25 mouse cellular contexts compared by ENCODE assay signal in the genomic region with DNA sequence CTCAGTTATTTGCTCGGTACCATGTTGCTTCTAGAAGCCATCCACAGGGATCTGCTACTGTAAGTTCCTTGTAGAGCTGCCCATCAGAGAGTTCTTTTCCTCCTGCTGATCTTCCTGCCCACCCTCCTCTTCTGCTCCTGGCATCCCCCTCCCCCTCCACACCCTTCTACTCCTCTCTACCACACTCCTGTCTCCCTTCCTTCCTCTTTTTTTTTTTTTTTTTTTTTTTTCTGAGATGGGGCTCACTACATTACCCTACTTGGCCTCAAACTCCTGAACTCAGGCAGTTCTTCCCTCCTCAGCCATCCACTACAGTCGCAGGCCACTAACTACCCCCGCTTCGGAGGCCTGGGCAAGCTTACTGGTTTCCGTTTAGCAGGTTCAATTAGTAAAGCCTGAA. TPM values are rescaled to one million over a fixed set of nuclear protein-coding genes. Genes with fewer than 3 reads are reported as not detected.
DNase-seq lines count a peak whose midpoint lies in the region; ATAC-seq and TF ChIP-seq lines count a peak whose summit lies in the region.
"Had no signal": no experiment of that assay in that cellular context is flagged by ENCODE, and none has a peak within 500 bp of the region (broad histone marks: within the 10 kb centered on the region; RNA-seq: fewer than 3 reads in every experiment).

No protein-coding gene starts in this region.

- WGBS in midbrain, postnatal 0 days = 86% methylated on average over 5 of the region's 5 CpGs

- H3K4me1 ChIP-seq in MEL (ENCODE audit: control insufficient read depth in 1 of 2, insufficient read depth in 2 of 2, low read length in 2 of 2) = peaks cover 0 to 12% of the 10 kb centered on the region in 2 experiments; a peak in 2 of 4 replicates
- no peaks in the 10 kb centered on the region for H3K4me1 ChIP-seq in midbrain, postnatal 0 days (ENCODE audit: insufficient read depth, low read length)
- H3K4me1 ChIP-seq: embryonic facial prominence, embryonic 13.5 days; embryonic facial prominence, embryonic 15.5 days; forebrain, embryonic 10.5 days; forebrain, embryonic 12.5 days had no signal

- H3K4me2 ChIP-seq in midbrain, postnatal 0 days (ENCODE audit: low read depth, low read length, poor library complexity, severe bottlenecking) = no peak overlapping the region
- H3K4me2 ChIP-seq: embryonic facial prominence, embryonic 13.5 days; embryonic facial prominence, embryonic 15.5 days; forebrain, embryonic 12.5 days had no signal

- TF ChIP-seq POLR2A in MEL (IDR thresholded peaks at IDR 0.05; ENCODE audit: control insufficient read depth in 1 of 2, insufficient read depth in 1 of 2, low read depth in 1 of 2, low read length in 2 of 2, poor library complexity in 1 of 2) = no peak

- H3K27ac ChIP-seq in MEL (ENCODE audit: control insufficient read depth, low read depth, low read length) = no peak overlapping the region
- H3K27ac ChIP-seq in midbrain, postnatal 0 days (ENCODE audit: low read depth, low read length) = no peak overlapping the region
- H3K27ac ChIP-seq: embryonic facial prominence, embryonic 13.5 days; embryonic facial prominence, embryonic 15.5 days; forebrain, embryonic 10.5 days; forebrain, embryonic 12.5 days had no signal

- no peak overlapping the region for H3K9ac ChIP-seq in MEL (ENCODE audit: control insufficient read depth, low read depth, low read length, poor library complexity, severe bottlenecking)
- H3K9ac ChIP-seq in midbrain, postnatal 0 days (replicated peaks; ENCODE audit: low read length, poor library complexity, severe bottlenecking) = no peak overlapping the region
- H3K9ac ChIP-seq: embryonic facial prominence, embryonic 13.5 days; embryonic facial prominence, embryonic 15.5 days; forebrain, embryonic 12.5 days had no signal

- TF ChIP-seq EP300 in MEL (IDR thresholded peaks at IDR 0.05; ENCODE audit: low read depth in 1 of 2, low read length in 2 of 2) = no peak

- no peak for TF ChIP-seq RAD21 in MEL (IDR thresholded peaks at IDR 0.05; ENCODE audit: low read depth, low read length)

- H3K36me3 ChIP-seq in MEL (ENCODE audit: control insufficient read depth in 1 of 2, insufficient read depth in 2 of 2, low read length in 2 of 2) = peaks cover 0 to 11% of the 10 kb centered on the region in 2 experiments; a peak in 2 of 4 replicates
- H3K36me3 ChIP-seq in midbrain, postnatal 0 days (ENCODE audit: insufficient read depth, low read length) = no peaks in the 10 kb centered on the region
- H3K36me3 ChIP-seq: embryonic facial prominence, embryonic 13.5 days; embryonic facial prominence, embryonic 15.5 days; forebrain, embryonic 10.5 days; forebrain, embryonic 12.5 days had no signal

- no peaks in the 10 kb centered on the region for H3K9me3 ChIP-seq in MEL (replicated peaks; ENCODE audit: insufficient read depth, low read length)
- H3K9me3 ChIP-seq in midbrain, postnatal 0 days (ENCODE audit: low read length) = no peaks in the 10 kb centered on the region
- H3K9me3 ChIP-seq: embryonic facial prominence, embryonic 13.5 days; embryonic facial prominence, embryonic 15.5 days; forebrain, embryonic 10.5 days; forebrain, embryonic 12.5 days had no signal

- DNase-seq in 416B (ENCODE audit: low read depth) = peak; percentile 23
- peak; percentile 49 for DNase-seq in MEL (ENCODE audit: low read depth, low spot score)
- no peak for DNase-seq in kidney, postnatal 14 days
- no peak for DNase-seq in adrenal gland, postnatal 10 days
- DNase-seq in layer of hippocampus, adult 8-10 months (ENCODE audit: low spot score in 2 of 2) = no peak
- no peak for DNase-seq in midbrain, postnatal 0 days (ENCODE audit: low spot score)
- DNase-seq: adrenal gland, adult 2 months; adrenal gland, postnatal 14 days; adrenal gland, postnatal 36 days; cerebellum, adult 11-12 months; cerebellum, adult 2 months; cerebellum, adult 9-10 months; cerebellum, postnatal 10 days; cerebellum, postnatal 25 days; embryo, embryonic 11 days had no signal

- no peaks in the 10 kb centered on the region for H3K79me2 ChIP-seq in MEL (ENCODE audit: control insufficient read depth, insufficient read depth, low read length, poor library complexity)

- no peak overlapping the region for H3K4me3 ChIP-seq in MEL (ENCODE audit: control insufficient read depth in 1 of 2, insufficient read depth in 1 of 2, low read depth in 2 of 2, low read length in 2 of 2)
- no peak overlapping the region for H3K4me3 ChIP-seq in midbrain, postnatal 0 days (ENCODE audit: low read depth, low read length)
- H3K4me3 ChIP-seq: embryonic facial prominence, embryonic 13.5 days; embryonic facial prominence, embryonic 15.5 days; erythroblast, embryonic 14.5 days; forebrain, embryonic 10.5 days; forebrain, embryonic 12.5 days had no signal

- no peaks in the 10 kb centered on the region for H3K27me3 ChIP-seq in MEL (ENCODE audit: control insufficient read depth in 1 of 2, insufficient read depth in 2 of 2, low read length in 2 of 2)
- no peaks in the 10 kb centered on the region for H3K27me3 ChIP-seq in midbrain, postnatal 0 days (ENCODE audit: insufficient read depth, low read length)
- H3K27me3 ChIP-seq: embryonic facial prominence, embryonic 13.5 days; embryonic facial prominence, embryonic 15.5 days; forebrain, embryonic 12.5 days had no signal

- ATAC-seq in common myeloid progenitor, adult 5-6 weeks (replicated peaks; ENCODE audit: low read depth, poor library complexity, severe bottlenecking) = peak; percentile 83
- peak; percentile 71 to 72 for ATAC-seq in hematopoietic stem cell, adult 5-6 weeks (replicated peaks in 1 of 2; ENCODE audit: insufficient read depth in 1 of 2, low FRiP score in 2 of 2, low TSS enrichment in 1 of 2, low read depth in 1 of 2, poor library complexity in 2 of 2, severe bottlenecking in 2 of 2)
- no peak for ATAC-seq in midbrain, postnatal 0 days (ENCODE audit: low FRiP score)
- ATAC-seq: CD4-positive, CD25-positive, alpha-beta regulatory T cell, adult 4 months; forebrain, embryonic 14.5 days; forebrain, embryonic 16.5 days had no signal

- TF ChIP-seq CTCF in MEL (IDR thresholded peaks at IDR 0.05 in 2 of 3, conservative IDR thresholded peaks at IDR 0.05 in 1 of 3; ENCODE audit: control insufficient read depth in 1 of 3, insufficient read depth in 1 of 3, low read depth in 2 of 3, low read length in 3 of 3, poor library complexity in 1 of 3, severe bottlenecking in 1 of 3) = no peak
- no peak for TF ChIP-seq CTCF in midbrain, postnatal 0 days (IDR thresholded peaks at IDR 0.05)

TF ChIP-seq in MEL, 35 proteins besides CTCF, POLR2A, EP300 and RAD21:
- TF ChIP-seq MYB (IDR thresholded peaks at IDR 0.05; ENCODE audit: low read depth, low read length) (no peak), ZKSCAN1 (IDR thresholded peaks at IDR 0.05; ENCODE audit: low read depth, low read length) (no peak; the same call in 1 of the 2 replicates), ZNF384 (IDR thresholded peaks at IDR 0.05; ENCODE audit: low read depth, low read length) (peak; percentile 97), MAZ (IDR thresholded peaks at IDR 0.05; ENCODE audit: low read depth, low read length) (0 out of 2 replicates have a peak, but pooled peaks have one; percentile 46)

RNA-seq across cellular contexts. Expression of a gene that starts 18.1 kb away (rescaled TPM):
- total RNA-seq in MEL (2012; rRNA removed) = 0.78 and 1.5 TPM in 2 replicates
- polyA plus RNA-seq in MEL (2012; ENCODE audit: insufficient read depth in 1 of 2, insufficient read length in 2 of 2, low read depth in 1 of 2, low replicate concordance in 2 of 2, missing spikeins in 1 of 2) = 1 to 10 TPM in 1 of 2 experiments, not detected in 1; 1.3 TPM
- total RNA-seq in common myeloid progenitor, adult 5-6 weeks (2017) = not detected in 2 replicates
- not detected in 2 replicates for total RNA-seq in hematopoietic stem cell, adult 5-6 weeks (2017)
- total RNA-seq in adrenal gland, postnatal 10 days (2021) = 1 to 10 TPM; 3.7 to 4.6 TPM
- 1 to 10 TPM in 1 of 4 experiments, under 1 TPM in 3; 0.35 to 1.2 (median 0.87) TPM for total RNA-seq in layer of hippocampus, adult 8-10 months (2022)
- 0.61 and 0.82 TPM in 2 replicates for total RNA-seq in midbrain, postnatal 0 days (2014; rRNA removed)
- 0.06 and 0.16 TPM in 2 replicates for polyA plus RNA-seq in midbrain, postnatal 0 days (2015; fragmentation: Nextera tagmentation; extraction: Ambion mirVana)
- polyA plus RNA-seq: CD4-positive, CD25-positive, alpha-beta regulatory T cell, adult 4 months; forebrain, embryonic 14.5 days had no signal

RNA-seq across cellular contexts. Expression of a gene that starts 18.3 kb away (rescaled TPM):
- total RNA-seq in MEL (2012; rRNA removed) = not detected in 2 replicates
- not detected for polyA plus RNA-seq in MEL (2012; ENCODE audit: insufficient read depth in 1 of 2, insufficient read length in 2 of 2, low read depth in 1 of 2, low replicate concordance in 2 of 2, missing spikeins in 1 of 2)
- total RNA-seq in common myeloid progenitor, adult 5-6 weeks (2017) = not detected in 2 replicates
- total RNA-seq in hematopoietic stem cell, adult 5-6 weeks (2017) = not detected in 2 replicates
- total RNA-seq in adrenal gland, postnatal 10 days (2021) = under 1 TPM; 0.24 to 0.27 TPM
- not detected for total RNA-seq in layer of hippocampus, adult 8-10 months (2022)
- not detected in 2 replicates for total RNA-seq in midbrain, postnatal 0 days (2014; rRNA removed)
- polyA plus RNA-seq in midbrain, postnatal 0 days (2015; fragmentation: Nextera tagmentation; extraction: Ambion mirVana) = 0.20 TPM in 1 of 2 replicates, not detected in the other
- total RNA-seq: adrenal gland, postnatal 14 days had no signal
- polyA plus RNA-seq: CD4-positive, CD25-positive, alpha-beta regulatory T cell, adult 4 months; erythroblast, embryonic 14.5 days; forebrain, embryonic 10.5 days; forebrain, embryonic 12.5 days; forebrain, embryonic 14.5 days; forebrain, embryonic 16.5 days had no signal

RNA-seq across cellular contexts. Expression of a gene that starts 51.5 kb away (rescaled TPM):
- 45.7 and 51.7 TPM in 2 replicates for total RNA-seq in MEL (2012; rRNA removed)
- polyA plus RNA-seq in MEL (2012; ENCODE audit: insufficient read depth in 1 of 2, insufficient read length in 2 of 2, low read depth in 1 of 2, low replicate concordance in 2 of 2, missing spikeins in 1 of 2) = 100 to 1,000 TPM; 121 to 303 TPM
- total RNA-seq in common myeloid progenitor, adult 5-6 weeks (2017) = 134 and 155 TPM in 2 replicates
- total RNA-seq in hematopoietic stem cell, adult 5-6 weeks (2017) = 186 and 233 TPM in 2 replicates
- total RNA-seq in adrenal gland, postnatal 10 days (2021) = 10 to 100 TPM; 47.6 to 61.9 TPM
- total RNA-seq in layer of hippocampus, adult 8-10 months (2022) = 10 to 100 TPM; 43.0 to 52.3 (median 44.3) TPM
- 14.0 and 28.0 TPM in 2 replicates for total RNA-seq in midbrain, postnatal 0 days (2014; rRNA removed)
- polyA plus RNA-seq in midbrain, postnatal 0 days (2015; fragmentation: Nextera tagmentation; extraction: Ambion mirVana) = 18.3 and 21.7 TPM in 2 replicates

RNA-seq across cellular contexts. Expression of a gene that starts 51.7 kb away (rescaled TPM):
- 14.4 and 16.6 TPM in 2 replicates for total RNA-seq in MEL (2012; rRNA removed)
- 10 to 100 TPM in 1 of 2 experiments, not detected in 1; 17.9 TPM for polyA plus RNA-seq in MEL (2012; ENCODE audit: insufficient read depth in 1 of 2, insufficient read length in 2 of 2, low read depth in 1 of 2, low replicate concordance in 2 of 2, missing spikeins in 1 of 2)
- total RNA-seq in common myeloid progenitor, adult 5-6 weeks (2017) = 36.1 and 59.4 TPM in 2 replicates
- total RNA-seq in hematopoietic stem cell, adult 5-6 weeks (2017) = 39.6 and 49.3 TPM in 2 replicates
- 10 to 100 TPM in 1 of 2 experiments, 1 to 10 TPM in 1; 9.1 to 11.0 TPM for total RNA-seq in adrenal gland, postnatal 10 days (2021)
- total RNA-seq in layer of hippocampus, adult 8-10 months (2022) = 1 to 10 TPM; 5.4 to 8.7 (median 7.7) TPM
- total RNA-seq in midbrain, postnatal 0 days (2014; rRNA removed) = 5.9 and 10.7 TPM in 2 replicates
- 6.4 and 6.7 TPM in 2 replicates for polyA plus RNA-seq in midbrain, postnatal 0 days (2015; fragmentation: Nextera tagmentation; extraction: Ambion mirVana)

Comparison
In these comparisons a context has a peak if more than half of its experiments do, and no peak if none do; other contexts are left out.
1. DNase-seq: peak in 416B (single experiment) and MEL (single experiment); none in kidney, postnatal 14 days (single experiment), adrenal gland, postnatal 10 days (single experiment), layer of hippocampus, adult 8-10 months (0 of 2) and midbrain, postnatal 0 days (single experiment).